Mouse (Mus musculus): ENCODE results near the gene Leprot. TPM values are rescaled to one million over a fixed set of nuclear protein-coding genes. Genes with fewer than 3 reads are reported as not detected.

Gene Leprot
- polyA plus RNA-seq, 1 experiment from 2014 or later = 41.1 TPM

- H3K9ac ChIP-seq (replicated peaks) = no peak overlapping the region
- WGBS (ENCODE audit: insufficient replicate concordance) = 84% methylated on average over 1 of the region's 1 CpGs
- no peaks in the 10 kb centered on the region for H3K27me3 ChIP-seq (ENCODE audit: insufficient read depth, low read length)
- H3K4me3 ChIP-seq (ENCODE audit: low read depth, low read length) = no peak overlapping the region
- DNase-seq = no peak
- H3K4me2 ChIP-seq (ENCODE audit: low read depth, low read length) = no peak overlapping the region
- H3K36me3 ChIP-seq (replicated peaks; ENCODE audit: insufficient read depth, low read length) = no peaks in the 10 kb centered on the region
- H3K27ac ChIP-seq (ENCODE audit: low read depth) = no peak overlapping the region
- H3K9me3 ChIP-seq (ENCODE audit: low read length) = no peaks in the 10 kb centered on the region
- TF ChIP-seq EP300 (IDR thresholded peaks at IDR 0.05; ENCODE audit: low read depth) (no peak), CTCF (IDR thresholded peaks at IDR 0.05; ENCODE audit: low read depth) (no peak)
- ATAC-seq = no peak
- no peaks in the 10 kb centered on the region for H3K4me1 ChIP-seq (ENCODE audit: insufficient read depth)
Measured at GRCm38 (mm10) chr4:101699423-101699822, 51.9 kb downstream of the Leprot start.

- DNase-seq (no peak), ATAC-seq (no peak)
- no peaks in the 10 kb centered on the region for H3K27me3 ChIP-seq (ENCODE audit: insufficient read depth, low read length)
- no peak overlapping the region for H3K9ac ChIP-seq (replicated peaks)
- no peak for TF ChIP-seq CTCF (IDR thresholded peaks at IDR 0.05; ENCODE audit: low read depth)
- no peak for TF ChIP-seq EP300 (IDR thresholded peaks at IDR 0.05; ENCODE audit: low read depth)
- no peaks in the 10 kb centered on the region for H3K36me3 ChIP-seq (replicated peaks; ENCODE audit: insufficient read depth, low read length)
- WGBS (ENCODE audit: insufficient replicate concordance) = 72% methylated on average over 14 of the region's 14 CpGs
- H3K4me2 ChIP-seq (ENCODE audit: low read depth, low read length) = no peak overlapping the region
- no peak overlapping the region for H3K27ac ChIP-seq (ENCODE audit: low read depth)
- H3K9me3 ChIP-seq (ENCODE audit: low read length) = no peaks in the 10 kb centered on the region
- H3K4me1 ChIP-seq (ENCODE audit: insufficient read depth) = no peaks in the 10 kb centered on the region
- H3K4me3 ChIP-seq (ENCODE audit: low read depth, low read length) = no peak overlapping the region
Measured at GRCm38 (mm10) chr4:101700892-101701640, 53.5 kb downstream of the Leprot start.

- DNase-seq (peak; percentile 20), ATAC-seq (peak; percentile 64; the same call in 1 of the 2 replicates)
- H3K4me1 ChIP-seq (ENCODE audit: insufficient read depth) = peaks cover 3% of the 10 kb centered on the region; the same call in 1 of the 2 replicates
- TF ChIP-seq EP300 (IDR thresholded peaks at IDR 0.05; ENCODE audit: low read depth) (no peak), CTCF (IDR thresholded peaks at IDR 0.05; ENCODE audit: low read depth) (no peak)
- 72% methylated on average over 9 of the region's 9 CpGs for WGBS (ENCODE audit: insufficient replicate concordance)
- H3K27ac ChIP-seq (ENCODE audit: low read depth) = no peak overlapping the region
- no peaks in the 10 kb centered on the region for H3K27me3 ChIP-seq (ENCODE audit: insufficient read depth, low read length)
- no peaks in the 10 kb centered on the region for H3K9me3 ChIP-seq (ENCODE audit: low read length)
- H3K9ac ChIP-seq (replicated peaks) = no peak overlapping the region
- no peak overlapping the region for H3K4me2 ChIP-seq (ENCODE audit: low read depth, low read length)
- no peak overlapping the region for H3K4me3 ChIP-seq (ENCODE audit: low read depth, low read length)
- no peaks in the 10 kb centered on the region for H3K36me3 ChIP-seq (replicated peaks; ENCODE audit: insufficient read depth, low read length)
Measured at GRCm38 (mm10) chr4:101705325-101705724, 57.8 kb downstream of the Leprot start.

- Histone ChIP-seq H3K27me3 (ENCODE audit: insufficient read depth, low read length) (no peaks in the 10 kb centered on the region), H3K36me3 (replicated peaks; ENCODE audit: insufficient read depth, low read length) (no peaks in the 10 kb centered on the region), H3K4me2 (ENCODE audit: low read depth, low read length) (no peak overlapping the region), H3K9ac (replicated peaks) (no peak overlapping the region), H3K9me3 (ENCODE audit: low read length) (no peaks in the 10 kb centered on the region), H3K27ac (ENCODE audit: low read depth) (no peak overlapping the region), H3K4me1 (ENCODE audit: insufficient read depth) (peaks cover 8% of the 10 kb centered on the region), H3K4me3 (ENCODE audit: low read depth, low read length) (no peak overlapping the region)
- no peak for ATAC-seq
- no peak for DNase-seq
- 63% methylated on average over 2 of the region's 2 CpGs for WGBS (ENCODE audit: insufficient replicate concordance)
- TF ChIP-seq EP300 (IDR thresholded peaks at IDR 0.05; ENCODE audit: low read depth) (no peak), CTCF (IDR thresholded peaks at IDR 0.05; ENCODE audit: low read depth) (no peak)
Measured at GRCm38 (mm10) chr4:101707234-101707633, 59.7 kb downstream of the Leprot start.

GRCm38 (mm10) chr4:101707953-101708352, 60.4 kb downstream of the Leprot start:
- Histone ChIP-seq H3K27me3 (ENCODE audit: insufficient read depth, low read length) (no peaks in the 10 kb centered on the region), H3K4me1 (ENCODE audit: insufficient read depth) (peaks cover 8% of the 10 kb centered on the region), H3K27ac (ENCODE audit: low read depth) (no peak overlapping the region), H3K9me3 (ENCODE audit: low read length) (no peaks in the 10 kb centered on the region), H3K9ac (replicated peaks) (no peak overlapping the region), H3K4me3 (ENCODE audit: low read depth, low read length) (no peak overlapping the region), H3K36me3 (replicated peaks; ENCODE audit: insufficient read depth, low read length) (no peaks in the 10 kb centered on the region), H3K4me2 (ENCODE audit: low read depth, low read length) (no peak overlapping the region)
- TF ChIP-seq EP300 (IDR thresholded peaks at IDR 0.05; ENCODE audit: low read depth) = no peak
- no peak for TF ChIP-seq CTCF (IDR thresholded peaks at IDR 0.05; ENCODE audit: low read depth)
- 70% methylated on average over 3 of the region's 3 CpGs for WGBS (ENCODE audit: insufficient replicate concordance)
- DNase-seq (no peak), ATAC-seq (no peak)

Other genes with a start within 250 kb of the Leprot start
- gene Ak4, start 228.4 kb upstream of the Leprot start, polyA plus RNA-seq (2015; fragmentation: Nextera tagmentation; extraction: Ambion mirVana) = 27.1 and 31.3 TPM in 2 replicates
- 0.16 and 0.22 TPM in 2 replicates for gene Dnajc6, start 151.1 kb upstream of the Leprot start, polyA plus RNA-seq (2015; fragmentation: Nextera tagmentation; extraction: Ambion mirVana)
- gene Lepr, start 69.7 kb downstream of the Leprot start, polyA plus RNA-seq (2015; fragmentation: Nextera tagmentation; extraction: Ambion mirVana) = 19.0 and 30.1 TPM in 2 replicates
- gene B020004J07Rik, start 196.3 kb downstream of the Leprot start, polyA plus RNA-seq (2015; fragmentation: Nextera tagmentation; extraction: Ambion mirVana) = not detected in 2 replicates
- gene C130073F10Rik, start 246.1 kb downstream of the Leprot start, polyA plus RNA-seq (2015; fragmentation: Nextera tagmentation; extraction: Ambion mirVana) = not detected in 2 replicates

All from liver, postnatal 0 days (tissue).